Mouse (Mus musculus) midbrain, embryonic 14.5 days (tissue): ENCODE results near the gene Dip2b. TPM values are rescaled to one million over a fixed set of nuclear protein-coding genes. Genes with fewer than 3 reads are reported as not detected.

Experiments
- ATAC-seq: fragments of 200-750 bp; cut with Nextera tagmentation; 2 replicates; pipeline ENCODE4 v1.8.0; 2017; ENCODE audit warnings: moderate number of reproducible peaks, moderate library complexity; ENCODE audit not compliant: low FRiP score, low TSS enrichment
- DNase-seq: peaks from one replicate; pipeline ENCODE4 v3.0.0-alpha.2; 2015
- H3K27ac ChIP-seq: fragments of 300-500 bp; sonication (generic); replicated peaks from 2 replicates; pipeline ENCODE4 v1.5.1; 2014; ENCODE audit warnings: mild to moderate bottlenecking, low read depth, low read length, moderate library complexity
- H3K27me3 ChIP-seq: fragments of 300-500 bp; sonication (generic); 2 replicates; pipeline ENCODE4 v1.6.1; 2014; ENCODE audit warnings: low read length, control low read depth, mixed read lengths; ENCODE audit not compliant: control insufficient read depth, insufficient read depth
- H3K36me3 ChIP-seq: fragments of 300-500 bp; sonication (generic); 2 replicates; pipeline ENCODE4 v1.6.1; 2014; ENCODE audit warnings: low read length, control low read depth; ENCODE audit not compliant: control insufficient read depth, insufficient read depth
- H3K4me1 ChIP-seq: fragments of 300-500 bp; sonication (generic); 2 replicates; pipeline ENCODE4 v1.6.1; 2014; ENCODE audit warnings: mild to moderate bottlenecking, antibody characterized with exemption, low read length, control low read depth; ENCODE audit not compliant: control insufficient read depth, insufficient read depth
- H3K4me2 ChIP-seq: fragments of 300-500 bp; sonication (generic); 2 replicates; pipeline ENCODE4 v1.6.1; 2014; ENCODE audit warnings: mild to moderate bottlenecking, low read length, moderate library complexity
- H3K4me3 ChIP-seq: fragments of 300-500 bp; sonication (generic); replicated peaks from 2 replicates; pipeline ENCODE4 v1.5.1; 2014; ENCODE audit warnings: low read depth, low read length
- H3K9ac ChIP-seq: fragments of 300-500 bp; sonication (generic); replicated peaks from 2 replicates; pipeline ENCODE4 v1.6.1; 2014; ENCODE audit warnings: mild to moderate bottlenecking, low read length, moderate library complexity
- H3K9me3 ChIP-seq: fragments of 300-500 bp; sonication (generic); 2 replicates; pipeline ENCODE4 v1.6.1; 2016; ENCODE audit warnings: low read length, control low read depth, mixed read lengths; ENCODE audit not compliant: control insufficient read depth
- WGBS: fragments of 180-500 bp; shearing (Covaris S2); extraction: QIAGEN DNeasy Blood & Tissue Kit; methylation state at CpG from one replicate; pipeline ENCODE4 v1.1.7; 2014; 5-methylcytosine and 5-hydroxymethylcytosine counted together
- polyA plus RNA-seq: library from polyadenylated mRNA; unstranded; fragments of >200 nt; fragmentation: Nextera tagmentation; extraction: Ambion mirVana; gene quantifications from 2 replicates; pipeline ENCODE4 v1.2.1, GENCODE M21; 2014

Gene Dip2b
- polyA plus RNA-seq, 1 experiment from 2014 or later, result 31.1 TPM

DNA sequence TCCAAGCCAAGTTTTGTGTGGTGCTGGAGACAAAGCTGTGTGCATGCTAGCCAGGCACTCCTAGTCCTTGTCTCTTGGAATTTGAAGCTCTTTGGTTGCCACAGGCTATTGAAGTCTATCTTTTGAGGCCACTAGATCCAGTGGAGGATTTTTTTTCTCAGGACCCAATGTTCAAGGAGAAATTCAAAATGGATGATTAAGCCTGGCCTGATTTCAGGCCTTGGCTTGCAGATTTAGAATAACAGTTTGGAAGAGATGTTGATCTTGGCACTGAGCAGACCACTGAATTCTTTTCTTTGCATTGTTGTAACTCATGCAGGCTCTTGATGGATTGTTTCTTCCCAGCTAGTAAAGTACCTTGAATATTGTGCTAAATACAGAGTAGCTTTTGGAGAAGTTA is 62.7 kb downstream of the Dip2b start:
- no peak overlapping the region for H3K4me3 ChIP-seq
- no peak overlapping the region for H3K9ac ChIP-seq
- peaks cover 3% of the 10 kb centered on the region; the same call in 1 of the 2 replicates for H3K4me1 ChIP-seq
- no peaks in the 10 kb centered on the region for H3K36me3 ChIP-seq
- H3K27ac ChIP-seq, result no peak overlapping the region
- H3K9me3 ChIP-seq, result no peaks in the 10 kb centered on the region
- no peaks in the 10 kb centered on the region for H3K27me3 ChIP-seq
- ATAC-seq (no peak), DNase-seq (no peak)
- no peak overlapping the region for H3K4me2 ChIP-seq

DNA sequence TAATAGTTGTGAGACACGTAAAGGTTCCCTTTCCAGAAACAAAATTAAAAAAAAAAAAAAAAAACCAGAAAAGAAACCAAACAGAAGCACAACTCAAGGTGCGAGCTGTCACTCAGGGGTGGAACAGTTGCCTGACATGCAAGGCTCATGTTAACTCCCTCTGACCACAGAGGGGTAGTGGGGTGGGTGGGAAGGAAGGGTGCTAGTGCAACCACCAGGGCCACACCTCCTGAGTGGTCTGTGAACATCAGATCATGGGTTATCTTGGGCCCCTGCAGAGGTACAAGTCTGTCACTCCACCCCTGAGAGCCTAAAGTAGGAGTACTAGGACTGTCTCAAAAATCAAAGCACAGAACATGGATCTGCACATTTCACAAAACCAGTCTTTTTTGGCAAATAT is 65.7 kb downstream of the Dip2b start:
- Histone ChIP-seq H3K4me2 (no peak overlapping the region), H3K36me3 (no peaks in the 10 kb centered on the region), H3K4me3 (no peak overlapping the region), H3K27me3 (no peaks in the 10 kb centered on the region), H3K4me1 (peaks cover 3% of the 10 kb centered on the region; the same call in 1 of the 2 replicates), H3K9me3 (no peaks in the 10 kb centered on the region), H3K9ac (no peak overlapping the region), H3K27ac (no peak overlapping the region)
- no peak for ATAC-seq
- DNase-seq, result no peak
- WGBS, result 87% methylated on average over 2 of the region's 2 CpGs

DNA sequence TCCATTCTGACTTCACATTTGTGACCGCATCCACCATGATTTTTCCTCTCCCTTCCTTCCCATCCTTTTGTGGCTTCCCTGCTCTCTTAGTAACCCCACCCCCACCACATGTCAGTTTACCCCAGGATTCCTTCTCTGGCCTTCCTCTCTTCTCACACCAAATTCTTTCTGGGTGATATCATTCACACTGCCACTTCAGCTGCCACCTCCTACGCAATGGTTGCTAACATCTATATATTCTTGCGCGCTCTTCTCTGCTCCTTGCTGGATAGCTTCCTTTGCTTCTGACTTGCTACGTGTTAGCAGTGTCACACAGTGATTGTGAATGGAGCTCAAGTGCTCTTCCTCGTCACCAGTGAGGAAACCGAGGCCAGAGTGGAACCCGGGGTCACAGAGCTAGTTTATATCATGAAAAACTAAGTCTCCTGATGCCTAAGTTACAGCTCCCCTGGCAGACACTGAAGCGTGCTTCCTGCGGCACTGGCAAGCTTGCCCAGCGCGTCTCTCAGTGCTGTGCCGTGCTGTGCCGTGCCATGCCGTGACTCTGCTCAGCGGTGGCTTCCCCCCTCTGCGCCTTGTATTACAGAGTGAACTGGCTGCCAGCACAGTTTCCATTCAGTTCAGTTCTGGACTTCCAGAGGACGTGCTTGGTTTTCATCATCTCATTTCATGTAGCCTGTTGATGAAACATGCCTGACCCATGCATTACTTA is 69.8 kb downstream of the Dip2b start:
- 92% methylated on average over 18 of the region's 18 CpGs for WGBS

GRCm38 (mm10) chr15:100109916-100110315 is 71.5 kb downstream of the Dip2b start:
- ATAC-seq, result no peak
- H3K36me3 ChIP-seq, result no peaks in the 10 kb centered on the region
- H3K4me2 ChIP-seq, result no peak overlapping the region
- WGBS, result 88% methylated on average over 3 of the region's 3 CpGs
- H3K27me3 ChIP-seq, result no peaks in the 10 kb centered on the region
- no peak overlapping the region for H3K4me3 ChIP-seq
- no peak for DNase-seq
- no peak overlapping the region for H3K9ac ChIP-seq
- no peak overlapping the region for H3K27ac ChIP-seq
- no peaks in the 10 kb centered on the region for H3K4me1 ChIP-seq
- H3K9me3 ChIP-seq, result no peaks in the 10 kb centered on the region

More for the DNA sequence above, 69.8 kb downstream of the Dip2b start:
- ATAC-seq (no peak), DNase-seq (no peak)
- Histone ChIP-seq H3K9me3 (no peaks in the 10 kb centered on the region), H3K4me1 (no peaks in the 10 kb centered on the region), H3K27ac (no peak overlapping the region), H3K9ac (no peak overlapping the region), H3K36me3 (no peaks in the 10 kb centered on the region), H3K4me3 (no peak overlapping the region), H3K27me3 (no peaks in the 10 kb centered on the region), H3K4me2 (no peak overlapping the region)

GRCm38 (mm10) chr15:100111891-100112290 is 73.4 kb downstream of the Dip2b start:
- Histone ChIP-seq H3K4me2 (no peak overlapping the region), H3K4me3 (no peak overlapping the region), H3K9me3 (no peaks in the 10 kb centered on the region), H3K36me3 (peaks cover 4% of the 10 kb centered on the region; the same call in 1 of the 2 replicates), H3K27me3 (no peaks in the 10 kb centered on the region), H3K4me1 (no peaks in the 10 kb centered on the region), H3K27ac (no peak overlapping the region), H3K9ac (no peak overlapping the region)
- ATAC-seq (no peak), DNase-seq (no peak)
- 65% methylated on average over 9 of the region's 9 CpGs for WGBS

GRCm38 (mm10) chr15:100112309-100112966 is 74.0 kb downstream of the Dip2b start:
- no peak overlapping the region for H3K9ac ChIP-seq
- no peak for DNase-seq
- H3K9me3 ChIP-seq, result no peaks in the 10 kb centered on the region
- 89% methylated on average over 9 of the region's 9 CpGs for WGBS
- H3K4me2 ChIP-seq, result no peak overlapping the region
- H3K4me1 ChIP-seq, result no peaks in the 10 kb centered on the region
- no peak for ATAC-seq
- H3K4me3 ChIP-seq, result no peak overlapping the region
- H3K36me3 ChIP-seq, result peaks cover 9% of the 10 kb centered on the region
- H3K27ac ChIP-seq, result no peak overlapping the region
- no peaks in the 10 kb centered on the region for H3K27me3 ChIP-seq

DNA sequence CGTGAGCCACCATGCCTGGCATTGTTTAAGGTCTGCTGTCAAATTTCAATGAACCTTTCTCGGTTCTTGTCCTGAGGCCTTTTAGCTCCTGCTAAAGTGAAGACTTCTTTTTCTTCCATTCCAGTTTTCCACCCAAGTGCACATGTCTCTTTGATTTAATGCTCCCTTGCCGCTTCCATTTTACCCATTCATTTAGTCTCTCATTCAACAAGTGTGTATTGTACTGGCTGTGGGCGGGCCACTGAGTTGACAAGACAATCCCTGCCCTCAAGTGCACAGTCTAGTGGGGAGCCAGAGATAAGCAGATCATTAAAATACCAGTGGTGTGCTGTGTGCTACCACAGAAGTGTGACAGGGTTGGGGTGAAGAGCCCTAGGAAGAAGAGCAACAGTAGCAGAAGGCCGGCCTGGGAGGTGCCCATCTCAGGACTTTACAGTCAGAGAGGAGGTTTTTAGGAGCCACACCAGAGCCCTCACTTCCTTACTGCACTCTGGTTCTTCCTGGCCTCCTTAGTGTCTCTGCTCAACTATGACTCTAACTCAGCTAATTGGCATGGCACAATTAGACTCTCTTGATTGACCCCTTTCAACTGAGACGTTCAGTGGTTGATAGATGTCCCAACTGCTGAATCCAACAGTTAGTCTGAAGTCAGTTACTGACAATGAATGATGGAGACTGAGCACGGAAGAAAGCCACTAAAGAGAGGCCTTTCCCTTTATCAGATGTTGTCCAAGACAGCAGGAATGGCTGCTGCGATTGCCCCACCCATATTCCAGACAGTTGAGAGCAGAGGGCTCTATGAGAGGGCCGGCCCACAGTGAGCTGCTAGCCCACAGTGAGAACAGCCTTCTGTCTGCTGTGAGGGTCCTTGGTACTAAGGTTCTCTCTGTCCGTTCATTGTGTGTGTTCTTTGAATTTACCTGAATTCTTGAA is 75.1 kb downstream of the Dip2b start:
- ATAC-seq, result no peak
- 44% methylated on average over 10 of the region's 10 CpGs for WGBS
- H3K9ac ChIP-seq, result no peak overlapping the region

DNA sequence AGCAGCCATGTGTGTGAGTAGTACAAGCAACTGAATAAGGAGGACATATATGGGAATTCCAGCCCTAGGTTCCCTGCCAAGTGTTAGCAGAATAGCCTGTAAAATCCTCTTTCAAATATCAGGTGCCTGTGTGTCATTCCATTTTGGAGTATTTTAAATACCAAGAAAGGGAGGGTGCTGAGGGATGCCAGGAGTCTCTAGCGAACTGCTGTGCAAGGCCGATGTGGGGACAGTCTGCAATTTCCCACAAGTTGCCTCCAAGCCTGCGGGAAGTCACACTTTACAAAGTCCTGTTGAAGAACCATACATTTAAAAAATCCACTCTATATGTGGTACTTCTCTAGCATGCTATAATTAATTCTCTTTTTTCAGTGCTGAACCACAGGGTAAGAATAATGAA is 77.0 kb downstream of the Dip2b start:
- peaks cover 26% of the 10 kb centered on the region for H3K36me3 ChIP-seq
- no peak overlapping the region for H3K4me3 ChIP-seq
- DNase-seq, result no peak
- ATAC-seq, result no peak
- H3K9me3 ChIP-seq, result no peaks in the 10 kb centered on the region
- no peak overlapping the region for H3K27ac ChIP-seq
- WGBS, result 99% methylated on average over 3 of the region's 3 CpGs
- H3K9ac ChIP-seq, result no peak overlapping the region
- H3K4me2 ChIP-seq, result no peak overlapping the region
- no peaks in the 10 kb centered on the region for H3K27me3 ChIP-seq
- no peaks in the 10 kb centered on the region for H3K4me1 ChIP-seq

More for the DNA sequence above, 75.1 kb downstream of the Dip2b start:
- no peak overlapping the region for H3K4me3 ChIP-seq
- peaks cover 21% of the 10 kb centered on the region for H3K36me3 ChIP-seq
- H3K9me3 ChIP-seq, result no peaks in the 10 kb centered on the region
- H3K27me3 ChIP-seq, result no peaks in the 10 kb centered on the region
- H3K27ac ChIP-seq, result no peak overlapping the region
- H3K4me2 ChIP-seq, result no peak overlapping the region
- H3K4me1 ChIP-seq, result no peaks in the 10 kb centered on the region
- DNase-seq, result no peak
